Mouse (Mus musculus) neural tube, embryonic 10.5 days (tissue): ENCODE results near the gene 4930558C23Rik.
A peak's percentile ranks its signal among the peaks of the same experiment; 100 is the strongest.
"Not testable (repeated sequence)": the region's sequence is repeated elsewhere in the genome, so short reads cannot be mapped to it uniquely, and the experiment has no call there.

Experiments
- DNase-seq: peaks from one replicate; pipeline ENCODE4 v3.0.0-alpha.2; 2017; ENCODE audit warnings: low spot score; ENCODE audit errors: extremely low spot score

The 4930558C23Rik gene

DNA sequence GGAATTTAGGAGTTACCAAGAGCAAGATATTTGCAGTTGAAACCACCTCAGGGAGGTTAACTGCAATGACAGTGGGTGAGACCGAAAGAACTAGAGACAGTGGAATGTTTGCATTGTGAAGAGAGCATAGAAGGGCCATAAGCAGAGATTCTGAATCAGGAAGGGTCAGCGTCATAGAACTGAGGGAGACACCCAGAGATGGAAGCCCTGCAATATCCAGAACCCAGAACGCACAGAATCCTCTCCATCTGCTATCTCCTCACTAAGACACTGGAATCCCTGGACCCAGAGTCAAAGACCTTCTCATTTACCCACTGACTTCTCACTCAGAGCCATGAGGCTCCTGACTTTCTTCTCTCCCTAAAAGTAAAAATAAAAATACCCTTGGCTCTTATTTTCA is at the start of gene 4930558C23Rik:
TSS of gene 4930558C23Rik (minus strand) at position 101 of the 400 bp plus-strand sequence.
- DNase-seq, result no peak

DNA sequence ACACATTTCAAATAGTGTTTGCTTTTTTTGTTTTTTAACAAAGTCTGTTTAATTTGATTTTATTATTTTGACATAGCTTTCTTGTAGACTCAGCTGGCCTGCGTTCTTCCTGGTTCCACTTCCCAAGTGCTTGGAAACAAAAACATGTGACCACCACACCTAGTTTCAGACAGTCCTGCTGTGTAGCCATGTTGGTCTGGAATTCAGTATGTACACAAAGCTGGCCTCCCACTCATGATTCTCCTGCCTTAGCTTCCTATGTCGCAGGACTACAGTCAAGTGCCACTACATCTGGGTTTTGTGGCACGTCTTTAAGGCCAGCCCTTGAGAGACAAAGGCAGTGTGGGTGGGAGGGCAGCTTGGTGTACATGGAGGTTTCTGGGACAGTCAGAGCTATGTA is 48.3 kb upstream of the 4930558C23Rik start:
- no peak for DNase-seq

DNA sequence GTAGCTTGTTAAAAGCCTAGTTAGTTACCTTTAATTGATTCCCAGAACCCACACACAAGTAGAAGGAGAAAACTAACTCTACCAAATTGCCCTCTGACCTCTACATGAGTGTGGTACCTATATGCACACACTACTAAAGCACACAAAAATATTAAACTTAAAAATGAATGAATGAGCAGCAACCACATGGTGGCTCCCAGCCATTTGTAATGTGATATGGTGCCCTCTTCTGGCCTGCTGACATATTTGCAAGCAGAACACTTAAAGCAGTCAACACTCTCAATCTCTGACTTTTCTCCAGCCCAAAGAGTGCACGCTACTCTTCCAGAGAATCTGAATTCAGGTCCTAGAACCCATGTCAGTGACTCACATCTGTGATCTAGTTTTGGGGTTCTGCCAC is 47.8 kb upstream of the 4930558C23Rik start:
- DNase-seq, result peak; percentile 33

DNA sequence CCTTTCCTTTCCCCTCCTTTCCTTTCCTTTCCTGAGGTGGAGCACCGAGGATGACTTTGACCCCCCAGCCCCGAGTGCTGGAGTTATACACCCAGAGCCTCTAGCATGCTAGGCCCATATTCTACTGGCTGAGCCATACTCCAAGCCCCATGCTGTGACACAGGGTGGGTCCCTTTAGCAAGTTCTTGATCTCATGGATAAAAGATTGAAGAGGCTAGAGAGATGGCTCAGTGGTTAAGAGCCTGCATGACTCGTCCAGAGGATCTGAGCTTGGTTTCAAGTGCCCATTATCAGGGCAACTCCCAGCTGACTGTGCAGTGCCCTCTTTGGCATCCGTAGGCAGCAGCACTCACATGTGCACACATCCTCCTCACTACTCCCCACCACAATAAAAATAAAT is 42.7 kb upstream of the 4930558C23Rik start:
- no peak for DNase-seq

DNA sequence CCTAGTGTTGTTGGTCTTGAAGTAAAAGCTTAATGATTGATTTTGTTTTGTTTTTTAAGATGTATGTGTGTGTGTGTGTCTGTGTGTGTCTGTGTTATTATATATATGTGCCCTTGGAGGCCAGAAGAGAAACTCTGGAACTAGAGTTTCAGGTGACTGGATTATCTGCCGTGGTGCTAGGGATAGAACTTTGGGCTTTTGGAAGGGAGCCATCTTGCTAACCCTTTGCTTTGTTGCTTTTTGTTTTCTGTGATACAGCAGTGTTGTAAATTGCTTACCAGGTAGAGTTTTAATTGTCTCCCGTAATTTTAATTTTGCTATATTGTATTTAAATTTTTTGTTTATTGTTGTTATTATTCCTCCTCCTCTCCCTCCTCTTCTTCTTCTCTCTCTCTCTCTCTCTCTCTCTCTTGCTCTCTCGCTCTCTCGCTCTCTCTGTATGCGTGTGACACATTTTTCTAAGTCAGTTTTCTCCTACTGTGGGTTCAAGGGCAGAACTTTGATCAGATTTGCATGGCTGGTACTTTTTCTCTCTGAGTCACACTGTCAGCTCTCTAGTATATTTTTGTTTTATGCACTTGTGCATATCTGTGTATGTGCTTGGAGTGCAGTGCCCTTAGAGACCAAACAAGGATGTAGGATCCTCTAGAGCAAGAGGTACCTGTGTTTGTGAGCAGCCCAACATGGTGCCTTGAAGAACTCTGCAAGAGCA is 39.9 kb upstream of the 4930558C23Rik start:
- no peak for DNase-seq

DNA sequence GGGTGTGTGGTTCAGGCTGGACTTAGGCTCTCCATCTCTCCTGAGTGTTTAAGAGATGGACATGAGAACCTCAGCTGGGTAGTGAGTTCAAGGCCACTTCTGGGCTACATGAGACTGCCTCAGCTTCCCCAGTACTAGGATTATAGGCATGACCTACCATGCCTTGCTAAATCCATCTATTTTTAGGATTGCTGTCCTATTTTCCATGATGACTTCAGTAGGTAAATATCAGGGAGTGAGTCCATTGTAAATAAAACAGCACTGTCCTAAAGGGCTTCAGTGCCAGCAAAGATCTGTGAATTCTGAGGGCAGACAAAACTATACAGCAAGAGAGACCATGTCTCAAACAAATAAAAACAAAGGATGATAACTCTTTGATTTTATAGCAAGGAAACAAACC is 37.0 kb upstream of the 4930558C23Rik start:
- DNase-seq, result no peak

DNA sequence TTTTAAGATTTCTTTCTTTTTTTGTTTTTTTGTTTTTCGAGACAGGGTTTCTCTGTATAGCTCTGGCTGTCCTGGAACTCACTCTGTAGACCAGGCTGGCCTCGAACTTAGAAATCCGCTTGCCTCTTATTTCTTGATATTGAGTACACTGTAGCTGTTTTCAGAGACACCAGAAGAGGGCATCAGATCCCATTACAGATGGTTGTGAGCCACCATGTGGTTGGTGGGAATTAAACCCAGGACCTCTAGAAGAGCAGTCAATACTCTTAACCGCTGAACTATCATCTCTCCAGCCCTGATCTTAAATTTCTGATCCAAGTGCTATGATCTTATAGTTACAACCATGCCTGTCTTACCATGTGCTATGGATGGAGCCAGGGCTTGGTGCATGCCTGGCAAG is 36.0 kb upstream of the 4930558C23Rik start:
- not testable (repeated sequence) for DNase-seq

DNA sequence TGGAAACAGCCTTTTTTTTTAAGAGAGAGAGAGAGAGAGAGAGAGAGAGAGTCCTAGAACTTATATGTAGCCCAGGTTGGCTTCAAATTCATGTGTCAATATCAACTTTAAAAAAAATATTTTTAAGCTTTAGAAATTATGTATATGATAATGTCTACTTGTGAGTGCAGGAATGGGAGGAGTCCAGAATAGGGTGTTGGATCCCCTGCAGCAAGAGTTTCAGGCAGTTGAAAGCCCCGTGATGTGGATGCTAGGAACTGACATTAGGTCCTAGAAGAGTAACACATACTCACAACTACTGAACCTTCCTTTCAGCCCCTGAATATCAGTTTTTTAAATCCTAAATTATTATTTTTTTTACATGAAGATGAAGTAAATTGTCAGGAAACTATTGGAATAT is 32.9 kb upstream of the 4930558C23Rik start:
- no peak for DNase-seq

DNA sequence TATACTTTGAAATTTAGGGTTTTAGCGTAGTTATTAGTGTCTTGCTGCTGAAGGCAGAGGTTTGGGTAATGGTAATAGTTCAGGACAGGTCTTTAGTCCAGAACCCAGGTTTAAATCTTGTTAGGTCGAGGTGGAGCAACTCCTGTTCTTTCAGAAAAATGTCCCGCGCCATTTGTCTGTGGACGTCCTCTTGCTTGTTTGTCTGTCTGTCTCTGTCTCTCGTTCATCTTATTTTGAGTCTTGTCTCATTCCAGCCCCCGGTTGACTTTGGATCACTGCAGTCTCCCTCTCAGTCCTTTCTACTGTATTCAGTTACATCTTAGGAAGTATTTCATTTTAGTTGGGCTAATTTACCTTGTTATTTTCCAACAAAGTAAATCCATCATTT is 32.3 kb upstream of the 4930558C23Rik start:
- peak; percentile 13 for DNase-seq

DNA sequence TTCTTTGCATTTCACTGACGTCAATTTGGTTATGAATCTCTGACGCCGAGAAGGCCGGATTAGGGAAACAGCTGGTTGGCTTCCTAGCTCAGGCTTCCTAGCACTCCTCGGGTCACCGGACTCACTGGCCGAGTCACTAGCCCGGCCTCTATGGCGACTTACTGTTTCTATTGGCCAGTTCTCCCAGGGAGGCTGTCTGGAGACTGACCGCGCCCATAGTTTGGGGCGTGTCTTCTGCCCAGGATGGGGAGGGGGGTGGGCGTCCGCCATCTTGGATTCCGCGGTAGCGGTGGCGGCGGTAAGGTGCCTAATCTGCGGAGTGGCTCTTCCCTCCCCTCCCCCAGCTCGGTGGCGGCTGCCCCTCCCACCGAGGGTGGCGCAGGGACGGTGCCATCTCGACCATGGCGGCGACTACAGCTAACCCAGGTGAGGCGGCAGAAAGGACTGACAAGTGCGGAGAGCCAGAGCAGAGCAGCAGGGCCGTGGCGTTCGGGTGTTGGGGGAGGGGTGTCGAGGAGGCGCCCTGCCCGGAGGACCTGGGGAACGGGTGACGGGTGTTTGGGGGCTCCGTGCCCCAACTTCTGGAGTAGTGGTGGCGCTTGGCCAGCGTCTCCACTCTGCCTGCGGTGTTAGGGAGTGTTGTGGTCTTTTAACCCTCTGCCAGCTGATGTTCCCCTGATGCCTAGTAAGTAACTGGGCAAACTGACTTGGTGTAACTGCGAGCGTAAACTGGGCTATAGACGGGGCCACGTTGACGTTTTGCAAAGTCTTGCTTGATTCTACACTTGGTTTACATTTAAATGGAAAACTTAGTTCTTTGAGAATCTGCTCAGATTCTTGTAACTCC is 31.7 kb upstream of the 4930558C23Rik start, which contains the start of gene Arnt:
TSS of gene Arnt (plus strand) at position 253 of the 847 bp plus-strand sequence.
- DNase-seq, result peak; percentile 94

DNA sequence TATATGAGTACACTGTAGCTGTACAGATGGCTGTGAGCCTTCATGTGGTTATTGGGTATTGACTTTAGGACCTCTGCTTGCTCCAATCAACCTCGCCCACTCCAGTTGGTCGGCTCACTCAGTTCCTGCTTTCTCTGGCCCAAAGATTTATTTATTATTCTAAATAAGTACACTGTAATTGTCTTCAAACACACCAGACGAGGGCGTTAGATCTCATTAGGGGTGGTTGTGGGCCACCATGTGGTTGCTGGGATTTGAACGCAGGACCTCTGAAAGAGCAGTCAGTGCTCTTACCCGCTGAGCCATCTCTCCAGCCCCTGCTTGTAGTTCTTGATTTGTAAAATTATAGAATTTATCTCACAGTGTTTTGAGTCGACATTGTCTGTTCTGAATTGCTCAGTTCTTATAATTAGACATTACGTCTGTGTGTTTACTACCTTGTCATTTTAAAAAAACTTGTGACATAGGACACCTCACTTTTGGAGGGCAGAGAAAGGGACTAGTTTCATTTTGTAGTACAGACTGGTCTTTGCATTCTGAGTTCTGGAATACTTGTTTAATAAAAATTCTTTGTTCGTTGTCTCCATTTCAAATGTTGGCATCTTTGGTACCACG is 30.8 kb upstream of the 4930558C23Rik start:
- no peak for DNase-seq

DNA sequence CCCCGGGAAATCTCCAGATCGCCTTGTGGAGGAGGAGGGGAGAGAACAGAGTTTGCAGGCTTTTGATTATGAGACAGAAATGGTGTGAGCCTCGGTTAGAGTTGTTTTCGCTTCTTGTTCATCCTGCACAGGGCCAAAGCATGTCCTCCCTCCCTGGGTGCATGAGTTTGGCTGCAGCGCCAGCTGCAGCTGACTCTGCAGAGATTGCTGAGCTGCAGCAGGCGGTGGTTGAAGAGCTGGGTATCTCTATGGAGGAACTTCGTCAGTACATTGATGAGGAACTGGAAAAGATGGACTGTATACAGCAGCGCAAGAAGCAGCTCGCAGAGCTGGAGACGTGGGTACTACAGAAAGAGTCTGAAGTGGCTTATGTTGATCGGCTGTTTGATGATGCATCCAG is 25.8 kb upstream of the 4930558C23Rik start:
- DNase-seq, result not testable (repeated sequence)

DNA sequence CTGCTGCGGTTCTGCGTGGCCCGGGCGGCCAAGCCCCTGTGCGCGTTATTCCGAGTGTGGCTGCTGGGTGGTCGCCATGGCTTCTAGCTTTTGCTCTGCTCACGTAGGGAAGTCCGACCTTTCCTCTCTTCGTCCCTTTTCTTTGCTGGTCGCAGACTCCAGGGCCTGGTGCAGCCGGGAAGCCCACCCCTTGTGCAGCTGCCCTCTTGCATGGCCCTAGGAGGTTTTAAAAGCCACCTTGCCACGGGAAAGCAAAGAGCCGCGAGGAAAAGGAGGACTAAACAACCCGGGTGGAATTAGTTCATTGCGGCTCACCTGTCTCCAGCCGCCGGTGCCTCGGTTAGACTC is 25.2 kb upstream of the 4930558C23Rik start:
- peak; percentile 40 for DNase-seq

DNA sequence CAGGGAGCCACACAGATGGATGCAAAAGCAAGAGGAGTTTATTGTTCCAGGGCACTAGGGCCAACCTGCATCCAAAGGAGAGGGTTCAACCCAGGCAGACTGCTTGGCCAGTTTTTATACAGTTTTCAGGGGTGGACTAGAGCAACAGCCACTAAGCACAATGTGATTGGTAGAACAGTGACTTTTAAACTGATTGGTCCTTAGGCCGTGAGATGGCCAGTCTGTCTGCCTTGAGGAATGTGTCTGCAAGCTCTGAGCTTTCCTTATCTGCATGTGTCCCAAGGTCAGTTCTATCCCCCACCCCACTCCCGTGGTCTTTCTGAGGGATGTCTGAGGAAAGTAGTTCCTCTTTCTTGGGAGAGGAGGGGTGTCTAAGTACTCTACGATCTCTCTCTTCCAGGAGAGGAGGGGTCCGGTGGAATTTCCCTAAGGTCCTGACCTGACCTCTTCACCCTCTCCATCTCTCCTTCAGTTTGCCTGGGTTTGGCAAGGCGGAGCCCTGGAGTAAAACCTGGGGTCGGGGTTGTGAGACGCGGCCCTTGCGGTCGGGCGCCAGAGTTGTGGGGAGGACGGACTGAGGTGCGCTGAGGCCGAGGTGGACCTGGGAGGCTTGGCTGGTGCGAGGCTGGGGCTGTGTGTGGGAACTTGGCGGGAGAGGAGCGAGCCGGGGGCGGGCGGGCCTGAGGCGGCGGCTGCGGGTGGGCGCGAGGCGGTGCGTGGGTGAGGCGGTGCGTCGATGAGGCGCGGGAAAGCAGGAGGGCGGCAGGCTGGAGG is 24.7 kb upstream of the 4930558C23Rik start:
- peak; percentile 27 for DNase-seq

DNA sequence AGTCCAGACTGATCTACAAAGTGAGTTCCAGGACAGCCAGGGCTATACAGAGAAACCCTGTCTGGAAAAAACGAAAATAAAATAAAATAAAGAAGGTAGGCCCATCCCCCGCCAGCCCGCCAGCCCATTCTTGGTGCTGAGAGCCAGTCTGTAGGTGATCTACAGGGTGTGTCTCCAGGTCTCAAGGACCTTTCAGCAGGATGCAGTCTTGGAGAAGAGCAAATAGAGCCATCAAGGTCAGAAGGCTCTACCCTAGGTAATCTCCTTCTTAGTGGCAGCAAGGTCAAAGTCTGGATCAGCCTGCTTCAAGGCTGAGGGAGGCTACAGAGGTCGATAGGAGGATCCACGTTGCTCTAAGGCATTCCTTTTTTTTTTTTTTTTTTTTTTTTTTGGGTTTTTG is 23.8 kb upstream of the 4930558C23Rik start:
- not testable (repeated sequence) for DNase-seq

DNA sequence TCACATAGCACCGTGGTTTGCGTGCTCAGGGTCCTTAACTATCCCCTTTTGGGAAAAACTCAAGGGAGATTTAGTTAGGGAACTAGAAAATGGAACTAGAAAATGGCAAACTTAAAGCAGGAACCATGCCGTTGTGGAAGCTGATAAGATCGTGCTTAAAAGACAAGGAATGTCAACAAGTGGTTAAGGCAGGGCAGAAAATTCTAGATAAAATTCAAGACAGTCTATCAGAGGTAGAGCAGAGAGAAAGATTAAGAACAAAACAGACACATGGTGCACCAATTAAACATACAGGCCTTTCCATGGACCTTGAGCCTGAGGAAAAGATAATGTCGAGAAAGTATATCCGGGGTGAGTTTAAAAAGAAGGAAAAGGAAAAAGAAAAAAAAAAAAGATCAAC is 15.2 kb upstream of the 4930558C23Rik start:
- no peak for DNase-seq

DNA sequence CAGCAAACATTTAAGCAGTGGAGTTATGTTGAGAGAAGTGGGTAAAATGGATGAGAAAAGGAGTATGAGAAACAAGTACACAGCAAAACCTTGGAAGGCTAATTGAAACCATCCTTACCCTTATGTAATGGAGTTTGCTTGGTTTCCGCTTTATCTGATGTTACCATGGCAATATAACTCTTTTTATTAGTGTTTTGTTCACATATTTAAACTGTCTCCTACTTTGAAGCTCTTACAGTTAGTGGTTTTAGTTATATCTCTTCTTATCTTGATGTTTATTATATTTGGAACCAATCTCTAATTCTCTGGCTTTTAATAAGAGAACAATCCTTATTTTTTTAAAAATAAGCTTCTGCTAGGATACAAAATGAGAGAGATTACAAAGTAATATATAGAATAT is 9.6 kb upstream of the 4930558C23Rik start:
- DNase-seq, result no peak

DNA sequence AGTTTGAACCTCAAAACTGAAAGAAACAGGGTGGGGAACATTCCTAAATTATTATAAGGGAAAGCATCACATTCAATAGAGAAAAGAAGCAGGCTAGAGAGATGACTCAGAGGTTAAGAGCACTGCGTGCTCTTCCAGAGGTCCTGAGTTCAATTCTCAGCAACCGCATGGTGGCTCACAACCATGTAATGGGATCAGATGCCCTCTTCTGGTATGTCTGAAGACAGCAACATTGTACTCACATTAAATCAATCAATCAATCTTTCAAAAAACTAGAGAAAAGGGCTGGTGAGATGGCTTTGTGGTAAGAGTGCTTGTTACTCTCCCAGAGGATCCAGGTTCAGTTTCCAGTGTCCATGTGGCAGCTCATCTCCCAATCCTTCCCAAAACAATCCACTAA is 6.2 kb upstream of the 4930558C23Rik start:
- DNase-seq, result no peak

DNA sequence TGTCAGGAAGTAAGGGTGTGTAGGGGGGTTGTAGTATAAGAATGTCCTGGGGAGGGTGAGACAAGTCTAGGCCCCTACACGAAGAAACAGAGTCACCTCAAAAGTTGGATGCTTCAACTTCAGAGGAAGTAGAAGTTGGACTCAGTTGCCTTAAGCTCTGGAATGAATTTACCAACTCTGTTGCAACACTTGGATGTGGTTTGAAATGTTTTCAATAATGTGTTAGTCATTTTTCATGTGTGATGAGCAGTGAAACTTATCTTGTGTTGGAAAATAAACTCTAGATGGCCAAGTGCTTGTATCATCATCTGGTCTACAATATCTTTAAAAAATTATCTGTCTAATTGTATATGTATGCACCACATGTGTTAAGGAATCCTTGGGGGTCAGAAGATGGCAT is 5.1 kb upstream of the 4930558C23Rik start:
- DNase-seq, result no peak

DNA sequence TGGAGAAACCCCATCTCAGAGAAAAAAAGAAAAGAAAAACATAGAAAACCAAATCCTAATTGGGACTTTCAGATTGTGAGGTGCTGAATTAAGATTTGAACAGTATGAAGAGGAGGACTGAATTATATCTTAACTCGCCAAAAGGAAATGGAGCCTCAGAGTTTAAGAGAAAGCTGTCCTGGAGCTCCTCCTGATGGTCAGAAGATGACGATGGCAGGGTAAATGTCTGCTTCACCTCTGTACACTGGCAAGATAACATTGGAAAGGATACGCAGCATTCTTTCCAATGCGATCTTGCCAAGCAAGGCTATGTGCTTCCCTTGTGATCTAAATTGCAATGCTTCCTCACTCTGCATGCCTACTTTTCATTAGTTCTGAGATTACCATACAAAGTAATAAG is 8.3 kb downstream of the 4930558C23Rik start:
- DNase-seq, result no peak

DNA sequence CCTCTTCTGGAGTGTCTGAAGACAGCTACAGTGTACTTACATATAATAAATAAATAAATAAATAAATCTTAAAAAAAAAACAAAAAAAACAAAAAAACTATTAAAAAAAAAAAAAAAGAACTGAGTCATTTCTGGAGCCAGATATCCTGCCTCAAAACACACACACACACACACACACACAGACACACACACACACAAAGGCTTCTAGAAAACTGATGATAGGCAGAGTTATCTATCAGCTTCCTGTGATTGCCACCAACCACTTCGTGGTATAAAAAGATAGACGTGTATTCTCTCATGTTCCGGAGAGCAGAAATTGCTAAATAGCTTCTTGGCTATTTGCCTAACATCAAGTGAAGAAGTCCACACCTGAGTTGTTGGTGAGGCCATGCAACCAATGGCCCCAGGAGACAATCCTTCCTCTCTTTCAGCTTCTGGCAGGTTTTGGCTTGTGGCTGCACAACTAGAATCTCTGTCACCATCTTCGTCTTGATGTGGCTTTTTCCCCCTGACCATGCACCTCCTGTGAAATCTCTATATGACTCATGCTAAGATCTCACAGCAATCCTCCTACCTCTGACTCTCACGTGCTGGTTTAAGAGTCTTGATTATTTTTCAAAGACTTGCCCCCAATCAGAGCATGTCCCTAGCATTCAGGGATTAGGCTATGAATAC is 17.1 kb downstream of the 4930558C23Rik start:
- no peak for DNase-seq
